Mouse (Mus musculus): ENCODE measurements around the gene Snrpb2.

Snrpb2 gene

DNA sequence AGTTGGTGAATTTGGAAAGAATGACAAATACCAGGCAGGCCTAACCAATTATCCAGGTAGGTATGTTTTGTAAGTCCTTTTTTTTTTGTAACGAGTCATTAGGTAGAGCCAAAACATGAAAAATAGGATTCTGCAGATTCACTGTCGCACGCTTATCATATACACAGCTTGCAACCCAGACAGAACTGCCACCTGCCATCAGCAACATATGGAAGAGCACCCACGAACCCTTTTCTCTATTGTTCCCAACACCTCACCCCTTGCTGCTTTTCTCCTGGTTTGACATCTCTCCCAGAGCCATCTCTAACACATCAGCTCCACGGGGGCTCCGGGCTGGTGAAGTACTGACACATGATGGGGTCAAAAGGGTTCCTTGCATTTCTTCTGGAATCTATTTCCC is 31.9 kb downstream of the Snrpb2 start:
- DNase-seq: no peak

DNA sequence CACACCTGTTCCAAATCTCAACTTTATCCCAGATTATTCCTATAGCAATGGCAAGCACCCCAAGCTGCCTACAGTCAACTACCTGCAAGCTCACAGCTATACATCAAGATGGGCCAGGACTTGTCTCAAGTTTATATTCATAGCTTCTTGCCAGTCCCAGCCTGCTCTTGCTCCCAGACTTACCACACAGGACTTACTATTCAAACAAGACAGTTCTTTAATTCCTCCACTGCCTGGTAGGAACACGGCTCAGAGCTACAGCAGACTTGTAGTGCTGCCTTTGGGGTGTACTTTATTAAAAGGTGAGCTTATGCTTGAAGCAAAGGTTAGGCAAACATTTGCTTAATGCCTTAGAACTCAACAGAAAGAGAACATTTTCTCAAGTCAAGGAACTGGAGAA is 34.3 kb downstream of the Snrpb2 start:
- DNase-seq: no peak

DNA sequence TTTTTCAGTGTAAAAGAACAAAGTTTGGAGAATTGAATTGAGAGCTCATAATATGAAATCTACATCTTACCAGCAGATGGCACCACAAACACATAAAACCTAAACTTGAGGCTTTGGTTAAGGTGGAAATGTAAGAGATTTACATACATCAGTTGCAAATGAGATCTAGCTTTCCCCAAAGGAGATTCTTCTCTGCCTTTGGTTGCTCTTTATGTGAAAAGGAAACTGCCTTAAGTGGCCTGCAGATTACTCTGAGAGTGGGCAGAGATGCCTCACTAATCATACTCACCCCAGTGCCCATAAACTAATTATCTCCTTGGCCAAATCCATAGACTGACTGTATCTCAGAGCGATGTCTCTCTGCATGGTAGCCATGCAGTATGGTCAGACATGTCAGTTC is 51.0 kb downstream of the Snrpb2 start:
- no peak for DNase-seq

DNA sequence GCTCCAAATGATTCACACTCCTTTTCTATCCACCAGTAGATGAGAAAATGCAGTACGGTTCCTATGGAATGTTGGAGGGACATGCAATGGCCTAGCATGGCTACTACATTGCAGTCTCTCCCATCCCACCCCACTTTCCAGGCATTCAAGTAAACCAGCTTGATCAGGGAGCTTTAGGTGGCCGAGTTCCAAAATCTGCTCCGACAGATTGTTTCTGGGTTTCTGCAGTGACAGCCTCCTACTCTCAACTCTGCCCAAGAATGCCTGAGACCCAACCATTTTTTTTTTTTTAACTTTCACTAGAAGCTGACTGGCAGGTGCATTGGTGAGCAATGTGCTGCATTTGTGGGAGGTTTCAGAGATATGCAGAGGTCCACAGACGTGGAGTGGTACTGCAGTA is 51.9 kb downstream of the Snrpb2 start:
- no peak for DNase-seq

DNA sequence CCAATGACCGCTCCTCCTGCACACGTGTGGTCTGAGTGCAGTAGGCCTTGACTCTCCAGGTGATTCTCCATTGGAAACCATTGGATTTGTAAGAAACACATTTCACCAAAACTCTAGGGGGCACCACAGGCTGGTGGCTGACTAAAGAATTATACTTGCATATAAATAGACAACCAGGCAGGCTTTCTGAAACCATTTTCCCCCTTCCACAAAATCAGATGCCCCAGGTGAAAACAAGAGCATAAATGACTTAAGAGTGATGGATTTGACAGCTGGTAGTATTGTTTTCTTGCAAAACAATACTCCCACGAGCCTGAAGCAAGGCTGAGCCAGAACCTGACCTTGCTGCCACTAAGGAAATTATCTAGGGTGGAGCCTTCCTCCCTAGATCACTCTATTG is 54.6 kb downstream of the Snrpb2 start:
- DNase-seq: peak; percentile 94

DNA sequence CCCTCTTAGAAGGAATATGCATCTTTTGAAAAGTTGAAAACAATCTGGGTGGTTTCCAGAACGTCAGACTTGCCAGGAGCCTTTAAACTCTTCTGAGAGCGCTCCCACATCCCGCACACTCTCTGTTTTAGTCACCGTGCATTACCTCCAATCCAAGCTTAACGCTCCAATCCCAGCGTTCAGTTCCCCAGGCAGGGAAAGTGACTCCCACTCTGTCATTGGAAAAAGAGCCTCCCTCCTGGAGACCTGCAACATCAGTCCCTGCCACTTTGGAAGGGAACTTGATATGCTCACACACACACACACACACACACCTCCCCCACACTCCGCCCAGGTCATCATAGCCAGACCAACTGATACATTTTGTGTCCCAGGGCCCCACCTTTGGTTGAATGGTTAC is 55.4 kb downstream of the Snrpb2 start:
- no peak for DNase-seq

Data from heart, adult 11 months (tissue).